Mouse (Mus musculus) kidney, adult 8-10 months (tissue): ENCODE results near the gene Aacs.
"Not testable (repeated sequence)": the region's sequence is repeated elsewhere in the genome, so short reads cannot be mapped to it uniquely, and the experiment has no call there.

Source experiments
- DNase-seq, 2 experiments: peaks; one replicate each; pipeline ENCODE4 v3.0.0; 2022

Aacs gene

DNA sequence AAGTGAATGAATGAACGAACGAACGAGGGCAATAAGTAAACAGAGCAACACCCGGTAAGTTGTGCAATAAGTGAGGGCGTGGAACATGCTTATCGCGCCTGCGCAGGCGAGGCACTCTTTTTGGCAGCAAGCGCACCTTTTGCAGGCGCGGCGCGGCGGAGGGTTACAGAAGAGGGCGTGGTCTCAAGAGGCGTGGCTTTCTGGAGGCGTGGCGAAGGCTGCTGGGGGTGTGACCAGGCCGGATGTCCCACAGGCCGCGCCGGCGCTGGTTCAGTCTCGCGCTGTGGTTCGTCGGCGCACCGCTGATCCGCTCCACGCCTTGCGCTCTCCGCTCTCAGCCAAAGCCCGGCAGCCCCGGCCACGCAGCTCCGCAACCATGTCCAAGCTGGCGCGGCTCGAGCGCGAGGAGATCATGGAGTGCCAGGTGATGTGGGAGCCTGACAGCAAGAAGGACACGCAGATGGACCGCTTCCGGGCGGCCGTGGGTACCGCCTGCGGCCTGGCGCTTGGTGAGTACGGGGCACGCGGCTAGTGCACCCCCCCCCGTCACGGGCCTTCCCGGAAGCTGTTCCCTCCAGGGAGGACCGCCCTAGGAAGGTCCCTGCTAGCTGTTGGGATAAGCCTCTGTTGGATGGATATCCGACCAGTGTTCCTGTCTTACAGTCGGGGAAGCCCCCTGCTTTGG lies at the start of gene Aacs:
Aacs (plus strand) TSS at position 214 of the 685 bp plus-strand sequence.
- peak; percentile 98 to 99 for DNase-seq

DNA sequence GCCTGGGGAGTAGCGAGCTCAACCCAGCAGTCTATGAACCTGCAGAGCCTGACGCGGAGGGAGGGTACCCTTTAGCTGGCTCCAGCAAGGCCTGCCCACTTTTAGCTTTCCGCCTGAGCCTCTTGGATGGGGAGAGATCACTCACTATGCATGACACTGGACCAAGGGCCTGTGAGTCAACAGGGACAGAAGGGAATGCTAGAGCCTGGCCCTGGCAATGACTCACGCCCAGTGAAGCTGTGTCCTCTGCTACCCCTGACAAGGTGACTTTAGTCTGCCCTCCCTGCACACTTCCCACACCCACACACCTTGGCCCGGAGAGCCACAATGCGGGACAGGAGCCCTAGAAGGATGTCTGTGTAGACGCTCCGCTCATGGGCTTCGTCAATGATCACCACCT lies 49.3 kb upstream of the Aacs start:
- DNase-seq, result no peak

DNA sequence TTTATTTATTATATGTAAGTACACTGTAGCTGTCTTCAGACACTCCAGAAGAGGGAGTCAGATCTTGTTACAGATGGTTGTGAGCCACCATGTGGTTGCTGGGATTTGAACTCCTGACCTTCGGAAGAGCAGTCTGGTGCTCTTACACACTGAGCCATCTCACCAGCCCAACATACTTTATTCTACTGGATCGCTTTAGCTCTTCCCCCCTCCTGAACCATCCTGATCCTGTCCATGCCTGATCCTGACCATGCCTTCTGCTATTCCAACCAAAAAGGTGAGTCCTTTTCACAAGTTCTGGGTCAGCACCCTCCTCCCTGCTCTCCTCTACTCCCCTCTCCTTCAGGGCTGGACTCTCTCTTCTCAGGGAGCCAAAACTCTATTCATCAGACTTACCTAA lies 43.3 kb upstream of the Aacs start:
- not testable (repeated sequence) for DNase-seq

DNA sequence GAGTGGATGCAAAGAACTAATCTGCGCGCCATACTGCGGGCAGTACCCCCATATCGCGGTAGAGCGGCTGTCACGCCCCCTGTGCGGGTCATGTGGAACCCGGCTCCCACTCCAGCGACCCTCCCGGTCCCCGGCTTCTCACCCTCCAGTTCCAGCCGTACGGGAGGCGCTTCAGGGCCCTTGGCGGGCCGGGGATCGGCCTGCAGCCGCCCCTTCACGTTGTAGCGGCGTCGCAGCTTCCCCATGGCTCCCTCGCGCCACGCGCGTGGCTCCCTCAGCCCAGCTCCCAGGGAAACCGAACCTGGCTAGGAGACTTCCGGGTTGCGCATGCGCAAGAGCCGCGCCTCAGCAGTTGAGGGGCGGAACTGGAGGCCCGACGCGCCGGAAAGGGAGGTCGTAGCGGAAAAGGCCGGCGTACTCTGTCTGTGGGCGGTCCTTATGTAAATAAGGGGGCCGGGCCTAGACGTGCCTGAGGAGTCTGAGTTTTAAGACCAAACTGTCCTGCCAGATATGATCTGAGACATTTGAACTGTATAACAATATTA lies 41.7 kb upstream of the Aacs start, which contains the start of gene Dhx37:
Dhx37 (minus strand) TSS at position 329 of the 545 bp plus-strand sequence.
- peak; percentile 93 to 94 for DNase-seq

DNA sequence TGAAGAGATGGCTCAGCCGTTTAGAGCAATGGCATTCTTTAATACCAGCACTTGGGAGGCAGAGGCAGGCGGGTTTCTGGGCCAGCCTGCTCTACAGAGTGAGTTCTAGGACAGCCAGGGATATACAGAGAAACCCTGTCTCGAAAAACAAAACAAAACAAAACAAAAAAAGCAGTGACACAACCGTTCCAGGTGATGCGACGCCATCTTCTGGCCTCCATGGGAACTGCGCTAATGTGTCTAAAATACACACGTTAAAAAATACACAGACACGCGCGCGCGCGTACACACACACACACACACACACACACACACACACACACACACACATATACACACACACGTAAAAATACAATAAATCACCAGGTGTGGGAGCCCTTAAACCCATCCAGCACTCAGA lies 41.3 kb upstream of the Aacs start:
- not testable (repeated sequence) for DNase-seq

DNA sequence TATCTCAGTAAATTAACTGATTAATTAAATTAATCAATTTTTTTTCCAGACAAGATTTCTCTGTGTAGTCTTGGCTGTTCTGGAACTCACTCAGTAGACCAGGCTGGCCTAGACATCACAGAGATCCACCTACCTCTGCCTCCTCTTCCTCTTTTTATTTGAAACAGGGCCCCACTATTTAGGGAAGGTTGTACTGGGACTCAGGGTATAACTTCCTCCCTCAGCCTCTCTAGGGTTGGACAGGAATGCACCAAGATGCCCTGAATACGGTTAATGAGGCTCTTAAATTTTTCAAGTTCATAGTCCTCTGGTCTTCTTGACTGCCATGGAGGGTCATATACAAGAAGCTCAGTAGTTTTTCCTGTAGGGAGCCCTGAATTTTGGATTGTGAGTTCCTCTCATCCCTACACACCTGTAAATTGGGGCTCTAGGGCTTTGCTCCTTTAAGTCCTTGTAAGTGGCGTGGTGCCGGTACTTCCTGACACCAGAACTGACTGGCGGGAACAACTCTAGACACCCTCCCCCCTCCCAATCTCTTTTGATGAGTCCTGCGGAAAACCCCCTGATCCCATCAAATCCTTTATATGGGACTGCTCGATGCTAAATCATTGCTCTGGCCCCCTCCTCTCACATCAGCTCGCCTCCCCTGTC lies 34.9 kb upstream of the Aacs start:
- DNase-seq, result no peak

DNA sequence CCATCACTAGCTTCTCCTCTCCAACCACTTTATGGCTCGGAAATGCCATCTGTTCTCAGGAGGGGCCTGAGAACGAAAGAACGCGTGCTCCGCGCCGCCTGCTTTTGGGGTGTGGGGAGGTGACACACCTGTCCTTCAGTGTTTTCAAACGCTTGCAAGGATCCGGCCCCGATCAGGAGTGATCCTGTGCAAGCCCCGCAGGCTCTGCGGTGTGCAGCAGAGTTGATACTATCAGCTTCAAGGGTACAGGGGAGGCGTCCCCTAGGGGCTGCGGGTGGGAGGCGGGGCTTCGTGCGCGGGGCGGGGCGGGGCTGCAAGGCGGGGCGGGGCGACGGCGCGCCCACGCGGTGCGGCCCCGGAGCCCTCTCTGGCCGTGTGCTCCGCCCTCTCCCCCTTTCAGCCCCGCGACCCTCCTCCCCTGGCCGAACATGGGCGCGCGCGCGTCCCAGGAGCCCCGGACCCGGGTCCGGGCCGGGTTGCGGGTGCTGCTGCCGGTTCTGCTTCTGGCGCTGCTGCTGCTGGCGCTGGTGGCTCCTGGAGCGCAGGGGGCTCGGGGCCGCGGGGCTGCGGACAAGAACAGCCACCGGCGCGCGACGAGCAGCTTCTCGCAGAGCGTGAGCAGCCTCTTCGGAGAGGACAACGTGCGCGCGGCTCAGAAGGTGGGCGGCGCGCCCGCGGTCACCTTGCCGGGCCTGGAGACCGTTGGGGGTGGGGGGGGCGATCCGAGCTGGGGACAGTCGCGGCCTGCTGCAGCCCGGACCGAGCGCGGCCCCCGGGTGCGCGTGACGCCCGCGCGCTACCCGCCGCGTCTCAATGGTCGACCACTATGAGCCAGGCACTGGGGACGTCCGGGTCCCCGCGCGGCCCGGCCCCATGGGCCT lies 34.1 kb upstream of the Aacs start, which contains the start of gene Bri3bp:
Bri3bp (plus strand) TSS at position 335 of the 881 bp plus-strand sequence.
- DNase-seq, result peak; percentile 38 to 51

DNA sequence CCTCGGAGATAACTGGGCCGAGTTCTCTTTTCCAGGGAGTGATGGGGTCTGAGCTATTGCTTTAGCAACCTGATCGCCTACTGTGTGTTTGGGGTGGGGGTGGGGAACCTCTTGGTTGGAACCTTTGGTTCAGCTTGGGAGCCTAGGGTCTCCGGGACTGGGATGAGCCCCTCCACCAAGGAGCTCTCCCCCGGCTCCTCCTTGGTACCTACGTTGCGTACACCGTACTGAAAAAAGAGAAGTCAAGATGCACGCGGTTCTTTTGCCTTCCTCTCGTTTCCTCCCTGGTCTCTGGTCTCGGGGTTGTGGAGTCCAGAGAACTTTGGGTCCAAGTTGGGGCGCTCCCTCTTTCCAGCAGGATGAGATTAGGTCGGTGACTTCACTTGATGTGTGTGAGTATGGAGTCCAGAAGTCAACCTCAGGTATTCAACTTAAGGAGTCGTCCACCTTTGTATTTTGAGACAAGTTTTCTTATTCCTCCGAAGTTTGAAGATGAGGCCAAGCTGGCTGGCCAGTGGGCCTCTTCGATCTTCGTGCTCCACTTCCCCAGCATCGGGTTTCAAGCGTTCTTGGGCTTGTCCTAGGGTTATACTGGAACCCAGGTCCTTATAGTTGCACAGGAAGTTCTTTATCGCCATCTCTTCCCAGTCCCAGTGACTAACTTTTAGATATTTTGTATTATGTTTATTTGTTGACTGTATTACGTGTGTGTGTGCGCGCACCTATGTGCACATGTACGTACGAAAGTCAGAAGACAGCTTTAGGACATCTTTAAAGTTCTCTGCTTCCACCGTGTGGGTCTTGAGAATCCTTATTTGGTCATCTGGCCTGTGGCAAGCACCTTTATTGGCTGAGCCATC lies 33.2 kb upstream of the Aacs start:
- peak in 1 of 2 experiments; percentile 15 for DNase-seq

DNA sequence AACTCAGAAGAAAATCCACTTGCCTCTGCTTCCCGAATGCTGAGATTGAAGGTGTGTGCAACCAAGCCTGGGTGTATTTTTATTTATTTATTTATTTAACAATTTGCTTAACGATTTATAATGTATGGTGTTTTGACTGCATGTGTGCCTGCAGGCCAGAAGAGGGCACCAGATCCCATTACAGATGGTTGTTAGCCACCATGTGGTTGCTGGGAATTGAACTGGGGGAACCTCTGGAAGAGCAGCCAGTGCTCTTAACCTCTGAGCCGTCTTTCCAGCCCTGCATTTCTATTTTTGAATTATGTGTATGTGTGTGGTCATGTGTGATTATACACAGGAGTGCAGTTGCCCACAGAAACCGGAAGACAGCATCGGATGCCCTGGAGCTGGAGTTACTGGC lies 32.3 kb upstream of the Aacs start:
- DNase-seq, result no peak

DNA sequence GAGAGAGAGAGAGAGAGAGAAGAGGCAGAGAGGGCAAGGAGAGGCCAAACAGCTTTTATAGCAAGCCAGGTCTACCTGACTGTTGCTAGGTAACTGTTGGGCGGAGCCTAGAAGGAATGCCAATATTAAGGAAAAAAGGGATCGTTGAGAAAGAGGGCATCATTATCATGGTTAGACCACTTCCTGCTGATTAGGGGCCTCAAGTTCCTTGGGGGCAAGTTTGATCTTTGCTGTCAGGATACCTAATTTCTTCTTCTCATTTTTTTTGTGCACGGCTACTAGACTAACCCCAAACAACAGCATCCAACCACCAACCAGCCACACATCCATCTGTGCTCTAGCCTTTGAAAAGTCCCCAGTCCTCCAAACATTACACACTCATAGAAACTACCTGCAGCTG lies 31.7 kb upstream of the Aacs start:
- no peak for DNase-seq

DNA sequence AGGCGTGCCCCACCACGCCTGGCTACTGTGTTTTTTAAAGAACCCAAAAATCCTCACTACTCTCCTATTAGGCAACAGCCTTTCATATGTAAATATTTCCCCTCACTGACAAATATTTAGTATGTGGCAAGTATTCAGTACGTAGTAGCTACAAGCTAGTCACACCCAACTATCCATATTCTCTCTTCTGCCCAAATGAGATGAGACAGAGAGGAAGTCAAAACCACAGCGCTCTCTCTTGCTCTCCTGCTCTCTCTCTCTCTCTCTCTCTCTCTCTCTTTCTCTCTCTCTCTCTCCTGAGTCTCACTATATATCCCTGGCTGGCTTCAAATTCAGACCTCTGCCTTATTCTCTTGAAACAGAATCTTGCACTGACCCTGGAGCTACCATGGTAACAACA lies 31.1 kb upstream of the Aacs start:
- DNase-seq, result no peak

DNA sequence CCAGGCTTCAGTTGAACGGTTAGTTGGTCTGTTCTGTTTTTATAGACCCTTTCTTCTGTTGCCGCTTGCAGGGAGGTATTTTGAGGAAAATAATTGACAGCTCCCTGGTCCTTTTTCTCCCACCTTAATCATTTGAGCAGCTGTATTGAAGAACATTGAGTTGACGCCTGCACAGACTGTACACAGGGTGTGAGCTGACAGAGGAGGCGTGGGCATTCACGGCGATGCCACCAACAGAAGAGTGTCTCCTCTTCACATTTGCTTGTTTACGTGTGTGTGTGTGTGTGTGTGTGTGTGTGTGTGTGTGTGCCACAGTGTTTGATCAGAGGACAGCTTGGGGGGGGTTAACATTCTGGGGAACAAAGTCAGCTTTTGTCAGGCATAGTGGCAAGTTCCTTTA lies 29.3 kb upstream of the Aacs start:
- no peak for DNase-seq

DNA sequence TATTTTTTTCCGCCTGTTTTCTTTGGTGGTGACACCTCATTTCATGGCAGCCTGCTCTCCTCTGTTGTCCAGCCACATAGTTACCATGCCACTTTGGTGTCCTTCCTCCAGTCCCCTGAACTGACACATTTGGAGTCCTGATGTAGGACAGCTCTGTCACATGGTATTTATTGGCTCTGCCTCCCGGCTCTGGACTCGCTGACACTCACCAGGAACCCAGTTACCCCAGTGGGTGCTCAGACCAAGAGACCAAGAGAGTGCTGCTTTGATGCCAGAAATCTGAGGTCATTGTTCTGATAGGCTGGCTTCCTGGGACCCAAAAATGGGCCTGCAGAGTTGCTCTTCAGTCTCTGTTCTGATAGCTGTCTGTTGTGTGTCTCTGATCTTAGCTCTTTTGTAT lies 27.6 kb upstream of the Aacs start:
- DNase-seq, result no peak

DNA sequence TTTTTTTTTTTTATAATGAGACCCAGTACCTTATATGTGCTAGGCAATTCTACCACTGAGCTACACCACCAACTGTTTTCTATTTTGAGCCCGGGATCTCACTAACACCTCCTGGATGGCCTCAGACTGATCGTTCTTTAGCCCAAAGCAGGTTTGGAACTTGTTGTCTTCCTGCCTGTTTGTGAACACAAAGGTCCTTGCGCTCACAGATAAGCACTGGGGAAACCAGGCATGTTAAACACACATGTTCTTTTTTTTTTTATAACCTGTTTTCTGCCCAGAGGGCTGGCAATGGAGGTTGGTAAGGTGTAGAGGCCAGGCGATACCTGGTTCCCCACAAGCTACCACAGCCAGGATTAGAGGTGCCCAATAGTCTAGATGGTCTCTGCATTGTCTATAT lies 27.0 kb upstream of the Aacs start:
- DNase-seq, result no peak

DNA sequence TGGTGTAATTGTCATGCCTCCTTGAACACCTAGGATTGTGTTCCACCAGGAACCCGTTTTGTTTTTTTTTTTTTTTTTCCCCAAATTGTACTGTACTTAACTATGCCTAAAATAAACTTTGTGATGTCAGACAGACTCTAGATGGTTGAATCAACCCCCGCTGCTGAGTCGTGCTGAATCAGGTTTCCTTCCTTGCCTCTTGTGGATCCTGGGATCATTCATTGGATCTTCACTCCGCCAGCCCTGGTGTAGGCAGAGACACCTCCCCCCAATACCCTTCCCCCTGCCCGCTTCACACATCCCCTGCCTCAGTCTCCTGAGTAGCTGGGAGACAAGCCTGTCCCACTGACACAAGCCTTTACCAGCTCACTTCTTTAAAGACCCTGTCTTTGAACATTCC lies 26.3 kb upstream of the Aacs start:
- DNase-seq, result no peak

DNA sequence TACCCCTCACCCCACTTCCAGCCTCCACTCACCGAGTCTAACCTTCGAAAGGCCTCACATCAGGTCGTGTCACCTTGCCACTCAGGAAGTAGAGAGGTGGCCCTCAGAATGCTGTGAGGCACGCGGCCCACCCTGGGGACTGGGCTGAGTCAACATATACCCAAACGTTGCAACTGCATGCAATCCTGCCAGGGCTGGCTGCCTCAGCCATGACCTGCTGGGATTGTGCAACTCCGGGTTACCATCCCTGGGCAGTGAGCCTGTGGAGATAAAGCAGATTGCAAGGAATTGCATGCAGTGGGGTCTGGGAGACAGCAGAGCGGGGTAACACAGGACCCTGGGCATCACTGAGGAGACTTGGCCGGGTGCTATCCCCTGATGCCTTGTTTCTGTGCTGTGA lies 23.0 kb upstream of the Aacs start:
- no peak for DNase-seq

DNA sequence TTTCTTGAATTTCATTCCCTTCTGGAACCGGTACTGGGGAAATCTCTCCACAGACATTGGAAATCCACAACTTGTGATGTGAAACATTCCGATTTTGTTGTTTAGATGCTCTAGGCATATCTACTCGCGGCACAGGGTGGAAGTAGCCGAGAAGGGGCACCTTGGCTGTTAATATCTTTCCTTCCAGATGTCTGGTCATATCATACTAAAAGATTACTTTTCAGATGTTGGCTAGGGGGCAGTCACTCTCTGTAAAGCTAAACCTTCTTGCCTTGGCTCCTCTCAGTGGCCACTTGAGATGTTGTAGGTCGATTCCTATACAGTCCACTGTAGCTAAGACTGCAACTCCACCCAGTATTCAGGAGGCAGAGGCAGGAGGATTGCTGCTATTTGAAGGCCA lies 19.5 kb upstream of the Aacs start:
- no peak for DNase-seq

DNA sequence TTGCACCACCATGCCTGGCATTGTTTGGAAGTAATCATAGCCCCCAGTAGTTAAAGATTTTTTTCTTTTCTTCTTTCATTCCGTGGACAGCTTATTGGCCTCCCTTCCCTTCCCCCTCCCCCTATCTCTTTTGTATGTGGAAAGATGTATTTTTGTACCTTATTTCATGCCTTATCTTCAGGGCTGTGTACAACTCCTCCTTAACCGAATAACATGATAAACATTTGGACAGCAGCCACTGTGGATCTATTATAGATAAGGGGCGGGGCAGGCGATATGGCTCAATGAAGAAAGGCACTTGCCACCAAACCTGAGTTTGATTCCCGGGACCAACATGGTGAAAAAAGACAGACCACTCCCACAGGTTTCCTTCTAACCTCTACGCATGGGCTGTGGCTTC lies 18.1 kb upstream of the Aacs start:
- DNase-seq, result no peak

DNA sequence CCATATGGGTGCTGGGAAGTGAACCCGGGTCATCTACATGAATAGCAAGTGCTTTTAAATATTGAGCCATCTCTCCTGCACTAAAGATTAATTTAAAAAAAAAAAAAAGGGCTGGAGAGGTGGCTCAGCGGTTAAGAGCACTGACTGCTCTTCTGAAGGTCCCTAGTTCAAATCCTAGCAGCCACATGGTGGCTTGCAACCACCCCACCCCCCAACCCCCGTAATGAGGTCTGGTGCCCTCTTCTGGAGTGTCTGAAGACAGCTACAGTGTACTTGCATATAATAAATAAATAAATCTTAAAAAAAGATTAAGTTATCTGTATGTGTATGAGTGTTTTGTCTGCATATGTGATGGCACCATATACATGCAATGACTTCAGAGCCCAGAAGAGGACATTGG lies 15.0 kb upstream of the Aacs start:
- no peak for DNase-seq

DNA sequence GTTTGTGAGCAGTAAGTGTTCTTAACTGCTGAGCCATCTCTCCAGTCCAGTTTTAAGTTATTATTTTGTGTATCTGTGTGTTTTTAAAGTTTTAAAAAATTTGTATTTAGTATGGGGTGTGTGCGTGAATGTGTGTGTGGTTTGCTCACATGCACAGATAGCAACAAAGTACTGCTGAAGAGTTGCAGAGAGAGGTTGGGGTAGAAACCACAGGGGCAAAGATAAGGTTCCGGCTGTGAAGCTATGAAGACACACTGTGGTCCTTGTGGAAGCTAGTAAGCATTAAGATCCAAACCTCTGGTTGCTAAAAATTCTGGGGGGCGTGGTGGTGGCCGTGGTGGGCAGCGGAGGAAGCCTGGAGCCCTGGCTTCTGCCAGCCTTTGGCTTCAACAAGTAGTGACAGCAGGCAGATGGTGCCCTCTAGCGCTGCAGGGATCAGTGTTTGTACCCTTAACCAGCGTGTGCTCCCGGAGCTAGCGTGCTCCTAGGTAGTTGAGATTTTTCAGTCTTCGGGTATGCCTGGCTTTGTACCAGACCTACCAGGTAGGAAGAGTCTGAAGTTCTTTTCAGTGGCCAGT lies 13.7 kb upstream of the Aacs start:
- DNase-seq, result peak; percentile 60 to 83

DNA sequence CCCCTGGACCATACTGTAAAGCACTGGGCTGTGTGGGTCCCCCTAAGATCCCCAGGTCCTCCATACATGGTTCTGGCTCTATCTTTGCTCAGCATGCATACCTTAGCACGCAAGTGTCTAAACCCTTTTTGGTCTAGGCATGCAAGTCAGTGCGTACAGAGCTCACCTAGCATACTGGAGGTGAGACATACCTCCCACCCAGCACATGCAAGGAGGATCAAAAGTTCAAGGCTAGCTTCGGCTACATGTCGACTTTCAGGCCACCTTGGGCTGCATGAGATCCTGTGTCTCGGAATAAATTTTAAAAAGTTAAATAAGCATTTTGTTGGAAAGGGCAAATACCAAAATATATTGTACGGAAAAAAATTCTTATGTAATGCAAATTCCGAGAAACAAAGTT lies 10.4 kb upstream of the Aacs start:
- no peak for DNase-seq

DNA sequence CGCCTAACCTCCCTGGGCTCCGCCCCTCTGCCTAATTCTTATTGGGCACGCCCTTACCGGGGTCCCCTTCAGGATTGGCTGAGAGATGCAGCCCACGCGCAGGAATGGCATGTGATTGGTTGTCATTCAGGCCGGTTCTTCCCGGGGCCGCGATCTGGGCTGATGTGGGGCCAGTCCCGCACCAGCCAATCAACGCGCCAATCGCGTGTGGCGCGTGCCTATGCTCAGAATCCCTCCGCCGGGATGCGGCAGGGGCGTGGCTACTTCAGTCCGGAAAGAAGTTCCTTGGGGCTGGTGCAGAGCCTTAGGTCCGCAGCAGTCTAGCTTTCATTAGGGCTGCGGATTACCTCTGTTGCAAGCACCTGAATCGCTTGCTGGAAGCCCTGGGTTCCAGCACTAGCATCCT lies 9.9 kb upstream of the Aacs start:
- peak; percentile 99 for DNase-seq
